Mouse (Mus musculus): ENCODE measurements around the gene Dffb.

- TF ChIP-seq EP300 (IDR thresholded peaks at IDR 0.05; ENCODE audit: low read depth) (no peak), CTCF (IDR thresholded peaks at IDR 0.05; ENCODE audit: low read depth) (no peak)
Measured at GRCm38 (mm10) chr4:153967556-153967955, 7.4 kb downstream of the Dffb start.

Data from heart, postnatal 0 days (tissue).